Mouse (Mus musculus): ENCODE results near the gene Nuak2. TPM values are rescaled to one million over a fixed set of nuclear protein-coding genes. Genes with fewer than 3 reads are reported as not detected.
A peak's percentile ranks its signal among the peaks of the same experiment; 100 is the strongest.

Nuak2 gene
- polyA plus RNA-seq, 1 experiment from 2014 or later, result 105 TPM

DNA sequence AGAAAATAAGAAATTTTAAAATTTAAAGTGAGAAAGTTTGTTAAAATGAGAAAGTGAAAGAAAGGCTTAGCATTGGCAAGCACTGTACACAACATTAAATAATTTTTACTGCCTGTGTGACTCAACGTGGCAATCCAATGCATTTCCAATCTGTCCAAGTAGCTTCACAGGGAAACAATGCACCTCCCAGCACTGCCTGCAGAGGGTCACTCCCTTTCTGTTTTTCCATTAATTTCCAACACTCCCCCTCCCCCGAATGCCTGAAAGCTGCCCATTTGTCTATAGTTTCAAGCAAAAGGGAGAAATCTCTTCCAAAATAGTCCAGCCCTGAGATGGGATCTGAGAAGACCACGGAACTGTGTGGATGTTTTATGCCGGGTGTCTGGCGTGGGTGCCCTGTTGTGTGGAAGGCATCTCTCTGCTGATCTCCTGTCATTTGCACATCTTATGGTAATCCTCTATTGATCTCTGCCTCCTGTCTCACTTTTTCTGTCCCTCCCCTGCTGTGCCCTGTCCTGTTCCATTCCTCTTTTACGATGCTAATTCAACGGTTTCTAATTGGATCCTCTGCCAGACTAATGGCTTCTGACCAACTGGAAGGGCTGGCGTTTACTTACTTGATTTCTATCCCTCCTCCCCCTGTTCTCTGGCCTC lies 34.3 kb upstream of the Nuak2 start:
- Histone ChIP-seq H3K4me2 (peak overlapping the region; percentile 28), H3K27me3 (ENCODE audit: control insufficient read depth, insufficient read depth, low read length) (0 out of 2 replicates have a peak, but pooled peaks cover 2% of the 10 kb centered on the region), H3K9ac (ENCODE audit: low read length) (no peak overlapping the region)

DNA sequence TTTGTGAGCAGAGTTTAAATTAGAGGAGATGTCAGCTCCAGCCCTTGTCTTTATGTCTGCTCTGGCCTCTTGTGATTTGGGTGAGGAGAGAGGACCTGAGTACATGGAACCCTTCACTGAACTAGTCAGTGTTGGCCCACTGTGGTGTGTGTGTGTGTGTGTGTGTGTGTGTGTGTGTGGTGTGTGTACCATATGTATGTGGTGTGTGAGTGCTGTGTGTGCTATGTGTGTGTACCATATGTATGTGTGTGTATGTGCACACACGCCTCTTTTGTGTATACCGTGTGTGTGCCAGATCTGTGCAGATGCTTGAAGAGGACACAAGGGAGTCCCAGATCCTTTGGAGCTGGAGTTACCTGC lies 33.8 kb upstream of the Nuak2 start:
- Histone ChIP-seq H3K4me2 (no peak overlapping the region; the same call in 1 of the 2 replicates), H3K27ac (ENCODE audit: low read depth, low read length) (peak overlapping the region; percentile 67), H3K4me3 (ENCODE audit: low read depth, low read length) (no peak overlapping the region), H3K9me3 (ENCODE audit: control insufficient read depth, low read length) (no peaks in the 10 kb centered on the region), H3K27me3 (ENCODE audit: control insufficient read depth, insufficient read depth, low read length) (0 out of 2 replicates have a peak, but pooled peaks cover 2% of the 10 kb centered on the region), H3K4me1 (ENCODE audit: control insufficient read depth, insufficient read depth, low read length) (peaks cover 20% of the 10 kb centered on the region), H3K9ac (ENCODE audit: low read length) (no peak overlapping the region), H3K36me3 (ENCODE audit: control insufficient read depth, insufficient read depth, low read length) (no peaks in the 10 kb centered on the region)
- ATAC-seq (ENCODE audit: low FRiP score), result peak; percentile 62
- no peak for DNase-seq (ENCODE audit: low spot score, missing footprints)
- 77% methylated on average over 2 of the region's 2 CpGs for WGBS

More for the DNA sequence above, 34.3 kb upstream of the Nuak2 start:
- Histone ChIP-seq H3K9me3 (ENCODE audit: control insufficient read depth, low read length) (no peaks in the 10 kb centered on the region), H3K4me1 (ENCODE audit: control insufficient read depth, insufficient read depth, low read length) (peaks cover 20% of the 10 kb centered on the region), H3K4me3 (ENCODE audit: low read depth, low read length) (no peak overlapping the region), H3K36me3 (ENCODE audit: control insufficient read depth, insufficient read depth, low read length) (no peaks in the 10 kb centered on the region), H3K27ac (ENCODE audit: low read depth, low read length) (peak overlapping the region; percentile 67)
- peak; percentile 92 for DNase-seq (ENCODE audit: low spot score, missing footprints)
- peak; percentile 70 for ATAC-seq (ENCODE audit: low FRiP score)
- WGBS, result 4% methylated on average over 8 of the region's 8 CpGs

- Histone ChIP-seq H3K27ac (ENCODE audit: low read depth, low read length) (peak overlapping the region; percentile 52), H3K4me1 (ENCODE audit: control insufficient read depth, insufficient read depth, low read length) (peaks cover 29% of the 10 kb centered on the region), H3K9ac (ENCODE audit: low read length) (no peak overlapping the region), H3K4me3 (ENCODE audit: low read depth, low read length) (no peak overlapping the region), H3K4me2 (no peak overlapping the region), H3K9me3 (ENCODE audit: control insufficient read depth, low read length) (no peaks in the 10 kb centered on the region), H3K36me3 (ENCODE audit: control insufficient read depth, insufficient read depth, low read length) (no peaks in the 10 kb centered on the region), H3K27me3 (ENCODE audit: control insufficient read depth, insufficient read depth, low read length) (0 out of 2 replicates have a peak, but pooled peaks cover 2% of the 10 kb centered on the region)
- DNase-seq (ENCODE audit: low spot score, missing footprints) (no peak), ATAC-seq (ENCODE audit: low FRiP score) (peak; percentile 61)
- 46% methylated on average over 13 of the region's 13 CpGs for WGBS
Observed at GRCm38 (mm10) chr1:132283018-132283417, 32.9 kb upstream of the Nuak2 start.

- H3K4me1 ChIP-seq (ENCODE audit: control insufficient read depth, insufficient read depth, low read length), result peaks cover 50% of the 10 kb centered on the region
- 0 out of 2 replicates have a peak, but pooled peaks cover 2% of the 10 kb centered on the region for H3K27me3 ChIP-seq (ENCODE audit: control insufficient read depth, insufficient read depth, low read length)
- H3K27ac ChIP-seq (ENCODE audit: low read depth, low read length), result no peak overlapping the region
- H3K9me3 ChIP-seq (ENCODE audit: control insufficient read depth, low read length), result no peaks in the 10 kb centered on the region
- H3K4me2 ChIP-seq, result no peak overlapping the region
- H3K36me3 ChIP-seq (ENCODE audit: control insufficient read depth, insufficient read depth, low read length), result no peaks in the 10 kb centered on the region
- WGBS, result 84% methylated on average over 1 of the region's 1 CpGs
- H3K4me3 ChIP-seq (ENCODE audit: low read depth, low read length), result no peak overlapping the region
- no peak overlapping the region for H3K9ac ChIP-seq (ENCODE audit: low read length)
- ATAC-seq (ENCODE audit: low FRiP score) (no peak), DNase-seq (ENCODE audit: low spot score, missing footprints) (no peak)
Observed at GRCm38 (mm10) chr1:132286735-132287134, 29.2 kb upstream of the Nuak2 start.

DNA sequence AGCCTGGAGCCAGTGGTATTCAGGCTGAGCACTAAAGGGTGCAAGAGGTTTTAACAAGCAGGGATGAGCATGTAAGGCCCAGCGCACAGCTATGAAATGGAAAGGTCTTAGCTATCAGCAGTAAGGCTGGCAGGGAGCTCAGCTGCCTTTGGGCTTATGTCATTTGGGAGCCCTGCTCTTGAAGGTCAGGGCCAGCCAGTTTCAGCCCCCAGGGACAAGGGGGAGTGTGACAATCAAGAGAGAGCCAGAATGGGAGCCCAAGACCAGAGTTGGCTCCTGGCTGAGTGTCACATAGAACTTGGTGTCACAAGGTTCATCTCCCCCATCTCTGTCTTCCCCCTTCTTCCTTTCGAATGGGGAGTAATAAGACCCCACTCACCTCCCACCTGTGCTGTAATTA lies 28.5 kb upstream of the Nuak2 start:
- Histone ChIP-seq H3K27me3 (ENCODE audit: control insufficient read depth, insufficient read depth, low read length) (0 out of 2 replicates have a peak, but pooled peaks cover 2% of the 10 kb centered on the region), H3K4me1 (ENCODE audit: control insufficient read depth, insufficient read depth, low read length) (peaks cover 52% of the 10 kb centered on the region), H3K27ac (ENCODE audit: low read depth, low read length) (no peak overlapping the region), H3K36me3 (ENCODE audit: control insufficient read depth, insufficient read depth, low read length) (no peaks in the 10 kb centered on the region), H3K4me2 (no peak overlapping the region), H3K4me3 (ENCODE audit: low read depth, low read length) (no peak overlapping the region), H3K9ac (ENCODE audit: low read length) (no peak overlapping the region), H3K9me3 (ENCODE audit: control insufficient read depth, low read length) (no peaks in the 10 kb centered on the region)
- DNase-seq (ENCODE audit: low spot score, missing footprints), result no peak
- no peak for ATAC-seq (ENCODE audit: low FRiP score)
- 65% methylated on average over 2 of the region's 2 CpGs for WGBS

- no peak overlapping the region for H3K9ac ChIP-seq (ENCODE audit: low read length)
- H3K4me1 ChIP-seq (ENCODE audit: control insufficient read depth, insufficient read depth, low read length), result peaks cover 48% of the 10 kb centered on the region
- no peak overlapping the region for H3K4me2 ChIP-seq
- H3K27ac ChIP-seq (ENCODE audit: low read depth, low read length), result no peak overlapping the region
- no peaks in the 10 kb centered on the region for H3K36me3 ChIP-seq (ENCODE audit: control insufficient read depth, insufficient read depth, low read length)
- H3K27me3 ChIP-seq (ENCODE audit: control insufficient read depth, insufficient read depth, low read length), result 0 out of 2 replicates have a peak, but pooled peaks cover under 1% of the 10 kb centered on the region
- no peaks in the 10 kb centered on the region for H3K9me3 ChIP-seq (ENCODE audit: control insufficient read depth, low read length)
- ATAC-seq (ENCODE audit: low FRiP score), result peak; percentile 46; the same call in 1 of the 2 replicates
- no peak overlapping the region for H3K4me3 ChIP-seq (ENCODE audit: low read depth, low read length)
- WGBS, result 11% methylated on average over 11 of the region's 11 CpGs
- no peak for DNase-seq (ENCODE audit: low spot score, missing footprints)
Observed at GRCm38 (mm10) chr1:132287991-132288451, 27.9 kb upstream of the Nuak2 start.

DNA sequence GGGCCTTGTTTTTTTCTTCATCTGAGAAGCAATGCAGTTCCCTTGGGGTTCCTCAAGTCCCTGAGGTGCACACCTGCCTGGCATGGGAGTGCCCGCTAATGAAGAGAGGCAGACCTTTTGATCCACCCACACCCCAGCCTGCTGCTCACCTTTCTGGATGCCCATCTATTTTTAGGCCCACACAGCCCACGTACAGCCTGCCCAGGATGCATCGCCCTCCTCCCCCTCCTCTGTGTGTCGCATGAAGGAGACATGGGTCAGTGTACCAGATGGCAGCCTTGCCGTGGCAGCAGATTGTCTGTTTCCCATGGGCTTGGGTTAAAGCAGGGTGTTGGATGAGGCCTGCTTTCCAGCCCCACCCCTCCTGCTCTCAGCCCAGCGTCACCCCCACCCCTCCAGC lies 26.0 kb upstream of the Nuak2 start:
- H3K9me3 ChIP-seq (ENCODE audit: control insufficient read depth, low read length), result no peaks in the 10 kb centered on the region
- H3K4me2 ChIP-seq, result no peak overlapping the region
- H3K9ac ChIP-seq (ENCODE audit: low read length), result no peak overlapping the region
- H3K27ac ChIP-seq (ENCODE audit: low read depth, low read length), result no peak overlapping the region
- no peak for DNase-seq (ENCODE audit: low spot score, missing footprints)
- no peak overlapping the region for H3K4me3 ChIP-seq (ENCODE audit: low read depth, low read length)
- ATAC-seq (ENCODE audit: low FRiP score), result peak; percentile 10; the same call in 1 of the 2 replicates
- no peaks in the 10 kb centered on the region for H3K27me3 ChIP-seq (ENCODE audit: control insufficient read depth, insufficient read depth, low read length)
- no peaks in the 10 kb centered on the region for H3K36me3 ChIP-seq (ENCODE audit: control insufficient read depth, insufficient read depth, low read length)
- 72% methylated on average over 6 of the region's 6 CpGs for WGBS
- peaks cover 43% of the 10 kb centered on the region for H3K4me1 ChIP-seq (ENCODE audit: control insufficient read depth, insufficient read depth, low read length)

GRCm38 (mm10) chr1:132290921-132291675 lies 24.8 kb upstream of the Nuak2 start:
- no peaks in the 10 kb centered on the region for H3K36me3 ChIP-seq (ENCODE audit: control insufficient read depth, insufficient read depth, low read length)
- no peaks in the 10 kb centered on the region for H3K9me3 ChIP-seq (ENCODE audit: control insufficient read depth, low read length)
- H3K27me3 ChIP-seq (ENCODE audit: control insufficient read depth, insufficient read depth, low read length), result no peaks in the 10 kb centered on the region
- no peak overlapping the region for H3K4me2 ChIP-seq
- H3K9ac ChIP-seq (ENCODE audit: low read length), result no peak overlapping the region
- peak overlapping the region; percentile 44 for H3K27ac ChIP-seq (ENCODE audit: low read depth, low read length)
- ATAC-seq (ENCODE audit: low FRiP score) (peak; percentile 30), DNase-seq (ENCODE audit: low spot score, missing footprints) (no peak)
- WGBS, result 38% methylated on average over 11 of the region's 11 CpGs
- H3K4me3 ChIP-seq (ENCODE audit: low read depth, low read length), result no peak overlapping the region
- H3K4me1 ChIP-seq (ENCODE audit: control insufficient read depth, insufficient read depth, low read length), result peaks cover 43% of the 10 kb centered on the region

DNA sequence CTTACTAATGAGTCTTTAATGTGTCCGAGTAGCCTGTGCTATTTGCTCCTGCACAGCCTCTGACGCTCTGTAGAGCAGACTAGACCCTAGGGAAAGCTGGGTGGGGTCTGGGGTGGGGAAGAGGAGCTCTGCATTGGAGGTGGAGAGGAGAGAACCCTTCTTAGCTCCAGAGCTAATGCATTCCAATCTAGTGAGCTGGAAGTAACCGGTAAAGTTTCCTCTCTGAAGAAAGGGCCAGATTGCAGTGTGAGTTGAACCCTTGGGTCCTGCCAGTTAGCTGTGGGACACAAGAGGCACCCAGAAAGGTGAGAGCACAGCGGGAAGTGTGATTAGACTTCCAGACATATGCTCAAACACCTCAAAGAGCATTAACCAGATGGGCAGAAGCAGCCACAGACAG lies 24.2 kb upstream of the Nuak2 start:
- Histone ChIP-seq H3K36me3 (ENCODE audit: control insufficient read depth, insufficient read depth, low read length) (no peaks in the 10 kb centered on the region), H3K4me3 (ENCODE audit: low read depth, low read length) (no peak overlapping the region), H3K27me3 (ENCODE audit: control insufficient read depth, insufficient read depth, low read length) (no peaks in the 10 kb centered on the region), H3K27ac (ENCODE audit: low read depth, low read length) (0 out of 2 replicates have a peak overlapping the region, but pooled peaks have one; percentile 44), H3K4me1 (ENCODE audit: control insufficient read depth, insufficient read depth, low read length) (peaks cover 43% of the 10 kb centered on the region), H3K9me3 (ENCODE audit: control insufficient read depth, low read length) (no peaks in the 10 kb centered on the region), H3K4me2 (no peak overlapping the region), H3K9ac (ENCODE audit: low read length) (no peak overlapping the region)
- WGBS, result 47% methylated on average over 4 of the region's 4 CpGs
- ATAC-seq (ENCODE audit: low FRiP score), result peak; percentile 6; the same call in 1 of the 2 replicates
- no peak for DNase-seq (ENCODE audit: low spot score, missing footprints)
